Mouse (Mus musculus): ENCODE data around the gene Dmrta2. TPM values are rescaled to one million over a fixed set of nuclear protein-coding genes. Genes with fewer than 3 reads are reported as not detected.
A peak's percentile ranks its signal among the peaks of the same experiment; 100 is the strongest.

Dmrta2 gene
- 1.1 and 1.6 TPM in 2 replicates for polyA plus RNA-seq (2015; fragmentation: Nextera tagmentation; extraction: Ambion mirVana)

GRCm38 (mm10) chr4:109977148-109978067 lies at the start of gene Dmrta2:
TSS of gene Dmrta2 (plus strand) at chr4:109978053.
- WGBS = under 1% methylated on average over 64 of the region's 64 CpGs
- Histone ChIP-seq H3K27ac (peak within 1 kb of the TSS; percentile 49; the same call in 1 of the 2 replicates), H3K9ac (0 out of 2 replicates have a peak within 1 kb of the TSS, but pooled peaks have one; percentile 15)

GRCm38 (mm10) chr4:109929058-109929457 lies 48.8 kb upstream of the Dmrta2 start:
- Histone ChIP-seq H3K36me3 (replicated peaks) (no peaks in the 10 kb centered on the region), H3K9ac (no peak overlapping the region), H3K4me1 (no peaks in the 10 kb centered on the region), H3K27ac (no peak overlapping the region), H3K9me3 (no peaks in the 10 kb centered on the region), H3K4me2 (no peak overlapping the region), H3K27me3 (replicated peaks) (no peaks in the 10 kb centered on the region), H3K4me3 (no peak overlapping the region)
- 91% methylated on average over 1 of the region's 1 CpGs for WGBS
- ATAC-seq (replicated peaks) = no peak

More at GRCm38 (mm10) chr4:109977148-109978067, at the start of gene Dmrta2:
- H3K9me3 ChIP-seq = no peaks in the 10 kb centered on the region
- H3K4me1 ChIP-seq = peaks cover 36% of the 10 kb centered on the region
- H3K36me3 ChIP-seq (replicated peaks) = no peaks in the 10 kb centered on the region
- H3K4me2 ChIP-seq = peak within 1 kb of the TSS; percentile 51
- ATAC-seq (replicated peaks) = peak; percentile 82
- H3K4me3 ChIP-seq = peak within 1 kb of the TSS; percentile 36
- H3K27me3 ChIP-seq (replicated peaks) = peaks cover 92% of the 10 kb centered on the region

DNA sequence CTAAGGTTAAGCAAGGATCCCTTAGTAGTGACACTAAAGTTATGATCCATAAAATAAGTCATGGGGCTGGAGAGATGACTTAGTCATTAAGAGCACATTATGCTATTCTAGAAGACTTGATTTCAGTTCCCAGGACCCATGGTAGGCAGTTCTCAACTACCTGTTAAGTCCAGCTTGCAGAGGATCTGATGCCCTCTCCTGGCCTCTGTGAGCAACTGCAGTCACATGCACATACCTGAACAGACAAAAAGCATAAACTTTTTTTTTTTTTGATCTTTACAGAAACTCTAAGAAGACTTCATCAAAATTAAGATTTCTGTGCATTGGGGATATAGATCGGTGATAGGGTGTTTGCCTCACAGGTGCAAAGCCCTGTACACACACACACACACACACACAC lies 47.4 kb upstream of the Dmrta2 start:
- H3K4me3 ChIP-seq = no peak overlapping the region
- no peak overlapping the region for H3K9ac ChIP-seq
- H3K4me1 ChIP-seq = no peaks in the 10 kb centered on the region
- H3K4me2 ChIP-seq = no peak overlapping the region
- H3K9me3 ChIP-seq = no peaks in the 10 kb centered on the region
- ATAC-seq (replicated peaks) = no peak
- no peaks in the 10 kb centered on the region for H3K27me3 ChIP-seq (replicated peaks)
- WGBS = 92% methylated on average over 1 of the region's 1 CpGs
- H3K27ac ChIP-seq = no peak overlapping the region
- no peaks in the 10 kb centered on the region for H3K36me3 ChIP-seq (replicated peaks)

- Histone ChIP-seq H3K27ac (no peak overlapping the region), H3K4me1 (no peaks in the 10 kb centered on the region), H3K9me3 (no peaks in the 10 kb centered on the region), H3K9ac (no peak overlapping the region), H3K4me2 (no peak overlapping the region), H3K36me3 (replicated peaks) (no peaks in the 10 kb centered on the region), H3K4me3 (no peak overlapping the region), H3K27me3 (replicated peaks) (no peaks in the 10 kb centered on the region)
- 85% methylated on average over 1 of the region's 1 CpGs for WGBS
- ATAC-seq (replicated peaks) = no peak
Observed at GRCm38 (mm10) chr4:109930935-109931334, 46.9 kb upstream of the Dmrta2 start.

- 92% methylated on average over 3 of the region's 3 CpGs for WGBS
- Histone ChIP-seq H3K4me1 (no peaks in the 10 kb centered on the region), H3K4me3 (no peak overlapping the region), H3K9ac (no peak overlapping the region), H3K36me3 (replicated peaks) (no peaks in the 10 kb centered on the region), H3K27ac (no peak overlapping the region), H3K27me3 (replicated peaks) (no peaks in the 10 kb centered on the region), H3K4me2 (no peak overlapping the region), H3K9me3 (no peaks in the 10 kb centered on the region)
- no peak for ATAC-seq (replicated peaks)
Observed at GRCm38 (mm10) chr4:109936557-109936956, 41.3 kb upstream of the Dmrta2 start.

DNA sequence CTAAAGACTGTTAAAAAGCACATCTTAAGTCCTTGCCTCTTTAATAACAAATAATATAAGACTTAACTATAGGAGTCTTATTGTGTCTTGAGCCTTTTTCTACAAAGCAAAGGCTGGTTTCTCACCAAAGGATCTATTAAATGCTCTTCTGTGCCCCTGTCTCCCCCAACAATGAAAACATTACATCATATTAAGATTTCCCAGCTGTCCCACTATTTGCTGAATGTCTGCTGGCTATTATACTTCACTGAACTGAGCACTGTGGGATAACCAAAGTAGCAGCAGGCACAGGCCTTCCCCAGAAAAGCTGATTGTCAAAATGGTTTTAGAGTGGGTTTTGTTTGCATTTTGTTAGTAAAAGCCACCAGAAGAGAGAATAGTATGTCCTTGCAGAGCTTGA lies 38.6 kb upstream of the Dmrta2 start:
- Histone ChIP-seq H3K27me3 (replicated peaks) (no peaks in the 10 kb centered on the region), H3K9ac (no peak overlapping the region), H3K4me2 (no peak overlapping the region), H3K36me3 (replicated peaks) (no peaks in the 10 kb centered on the region), H3K9me3 (no peaks in the 10 kb centered on the region), H3K4me1 (no peaks in the 10 kb centered on the region), H3K27ac (no peak overlapping the region), H3K4me3 (no peak overlapping the region)
- no peak for ATAC-seq (replicated peaks)

DNA sequence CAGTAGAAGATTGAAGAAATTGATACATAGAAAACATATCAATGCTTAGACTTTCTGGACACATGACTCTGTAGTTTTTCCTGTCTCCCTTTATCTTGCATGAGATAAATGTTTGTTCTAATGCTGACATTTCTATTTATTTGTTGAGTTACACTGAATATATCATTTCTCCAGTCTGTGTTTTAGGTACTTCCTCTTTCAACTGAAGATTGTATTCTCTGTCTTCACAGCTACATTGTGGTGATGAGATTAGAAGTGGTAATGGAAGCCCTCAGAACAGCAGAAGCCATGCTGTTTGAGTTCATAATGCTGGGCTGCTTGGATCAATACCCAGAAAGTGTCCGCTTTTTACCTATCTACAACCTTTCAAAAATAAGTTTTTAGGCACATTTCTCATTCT lies 32.3 kb upstream of the Dmrta2 start:
- Histone ChIP-seq H3K4me1 (no peaks in the 10 kb centered on the region), H3K36me3 (replicated peaks) (0 out of 2 replicates have a peak, but pooled peaks cover 3% of the 10 kb centered on the region), H3K4me2 (no peak overlapping the region), H3K9ac (no peak overlapping the region), H3K4me3 (no peak overlapping the region), H3K27ac (no peak overlapping the region), H3K9me3 (no peaks in the 10 kb centered on the region), H3K27me3 (replicated peaks) (no peaks in the 10 kb centered on the region)
- WGBS = 96% methylated on average over 1 of the region's 1 CpGs
- ATAC-seq (replicated peaks) = no peak

GRCm38 (mm10) chr4:109949307-109949706 lies 28.5 kb upstream of the Dmrta2 start:
- Histone ChIP-seq H3K27me3 (replicated peaks) (no peaks in the 10 kb centered on the region), H3K36me3 (replicated peaks) (0 out of 2 replicates have a peak, but pooled peaks cover 3% of the 10 kb centered on the region), H3K27ac (no peak overlapping the region), H3K4me2 (no peak overlapping the region), H3K9me3 (no peaks in the 10 kb centered on the region), H3K9ac (no peak overlapping the region), H3K4me3 (no peak overlapping the region), H3K4me1 (no peaks in the 10 kb centered on the region)
- no peak for ATAC-seq (replicated peaks)
- 97% methylated on average over 3 of the region's 3 CpGs for WGBS

- Histone ChIP-seq H3K27me3 (replicated peaks) (no peaks in the 10 kb centered on the region), H3K4me3 (no peak overlapping the region), H3K4me2 (no peak overlapping the region), H3K9ac (no peak overlapping the region), H3K9me3 (no peaks in the 10 kb centered on the region), H3K4me1 (no peaks in the 10 kb centered on the region), H3K36me3 (replicated peaks) (no peaks in the 10 kb centered on the region), H3K27ac (no peak overlapping the region)
- 97% methylated on average over 1 of the region's 1 CpGs for WGBS
- no peak for ATAC-seq (replicated peaks)
Observed at GRCm38 (mm10) chr4:109953509-109953908, 24.3 kb upstream of the Dmrta2 start.

DNA sequence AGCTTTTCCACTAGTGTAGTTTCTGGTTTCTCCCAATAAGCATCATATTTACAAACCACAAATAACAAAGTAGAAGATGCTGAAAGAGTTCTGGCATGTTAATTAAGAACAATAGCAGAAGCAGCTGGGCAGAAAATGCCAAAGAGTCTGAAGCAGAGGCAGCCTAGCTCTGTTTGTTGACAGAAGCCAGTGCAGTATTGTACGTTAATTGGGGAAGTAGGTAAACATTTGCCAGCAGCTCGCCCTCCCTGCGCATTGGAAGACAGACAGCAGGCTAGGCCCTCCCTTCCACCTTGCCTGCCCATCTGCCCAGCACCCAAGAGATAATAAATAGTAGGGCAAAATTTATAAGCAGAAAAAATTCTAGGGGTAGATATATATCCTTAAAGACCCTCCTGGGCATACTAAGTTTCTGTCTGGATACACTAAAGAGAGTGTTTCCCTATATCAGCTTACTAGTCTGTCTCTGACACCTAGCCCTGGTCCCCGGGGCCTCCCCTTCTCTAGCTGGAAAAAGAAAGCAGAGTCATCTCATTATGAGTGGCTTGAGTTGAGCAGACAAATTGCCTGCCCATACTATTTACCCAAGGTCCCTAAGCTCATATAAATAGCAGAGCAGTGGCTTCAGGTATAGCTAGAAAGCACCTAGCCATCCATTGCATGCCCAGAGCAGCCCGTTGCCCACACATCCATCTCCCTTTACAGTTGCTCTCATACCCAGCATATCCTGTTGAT lies 17.5 kb upstream of the Dmrta2 start:
- Histone ChIP-seq H3K27me3 (replicated peaks) (no peaks in the 10 kb centered on the region), H3K36me3 (replicated peaks) (no peaks in the 10 kb centered on the region), H3K4me1 (no peaks in the 10 kb centered on the region), H3K4me2 (no peak overlapping the region), H3K4me3 (no peak overlapping the region), H3K27ac (no peak overlapping the region), H3K9me3 (no peaks in the 10 kb centered on the region), H3K9ac (no peak overlapping the region)
- no peak for ATAC-seq (replicated peaks)
- WGBS = 79% methylated on average over 5 of the region's 5 CpGs

DNA sequence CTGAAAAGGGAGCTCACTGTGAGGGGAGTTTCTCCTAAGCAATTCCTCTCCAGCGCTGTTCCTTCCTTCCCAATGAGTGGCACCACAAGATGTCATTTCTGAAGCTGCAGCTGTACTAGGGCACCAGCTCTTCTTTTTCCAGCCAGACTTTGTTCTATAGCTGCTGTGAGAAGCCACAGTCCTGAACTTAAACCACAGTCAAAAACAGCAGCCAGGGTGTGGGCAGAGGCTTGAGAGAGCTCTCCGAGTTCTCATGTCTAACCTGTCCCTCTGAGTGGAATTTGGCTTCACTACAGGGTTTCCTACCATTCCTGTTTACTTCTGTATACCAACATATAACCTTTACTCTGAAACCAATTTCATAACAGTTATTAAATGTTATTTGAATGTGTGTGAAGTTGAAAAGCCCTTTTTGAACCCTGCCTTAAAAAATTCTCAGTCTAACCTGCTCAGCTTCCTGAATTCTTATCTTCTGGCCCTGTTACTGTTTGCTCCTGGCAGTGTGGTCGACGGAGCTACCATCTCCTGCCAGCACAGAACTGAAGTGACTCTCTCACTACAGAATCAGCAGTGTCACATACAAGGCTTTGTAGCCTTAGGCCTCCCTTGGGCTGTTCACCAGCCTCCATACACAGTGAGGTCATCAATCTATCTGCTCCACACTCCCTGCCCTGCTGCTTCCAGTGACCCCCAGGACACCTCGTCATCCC lies 14.1 kb upstream of the Dmrta2 start:
- ATAC-seq (replicated peaks) = no peak
- Histone ChIP-seq H3K4me3 (no peak overlapping the region), H3K27me3 (replicated peaks) (no peaks in the 10 kb centered on the region), H3K4me2 (no peak overlapping the region), H3K27ac (no peak overlapping the region), H3K9me3 (no peaks in the 10 kb centered on the region), H3K9ac (no peak overlapping the region), H3K4me1 (no peaks in the 10 kb centered on the region), H3K36me3 (replicated peaks) (no peaks in the 10 kb centered on the region)
- WGBS = 88% methylated on average over 5 of the region's 5 CpGs

GRCm38 (mm10) chr4:109969561-109969960 lies 8.3 kb upstream of the Dmrta2 start:
- Histone ChIP-seq H3K4me2 (no peak overlapping the region), H3K27ac (no peak overlapping the region), H3K9me3 (no peaks in the 10 kb centered on the region), H3K4me3 (no peak overlapping the region), H3K36me3 (replicated peaks) (no peaks in the 10 kb centered on the region), H3K27me3 (replicated peaks) (peaks cover 40% of the 10 kb centered on the region), H3K4me1 (peaks cover 2% of the 10 kb centered on the region; the same call in 1 of the 2 replicates), H3K9ac (no peak overlapping the region)
- no peak for ATAC-seq (replicated peaks)
- 85% methylated on average over 5 of the region's 5 CpGs for WGBS
